Mouse (Mus musculus) stomach, embryonic 16.5 days (tissue): ENCODE results near the gene Ntf3. TPM values are rescaled to one million over a fixed set of nuclear protein-coding genes. Genes with fewer than 3 reads are reported as not detected.

ENCODE experiments used
- ATAC-seq: fragments of 200-750 bp; cut with Nextera tagmentation; 2 replicates; pipeline ENCODE4 v1.8.0; 2017; ENCODE audit warnings: moderate number of reproducible peaks, moderate TSS enrichment; ENCODE audit not compliant: insufficient read depth, low FRiP score
- H3K27ac ChIP-seq: fragments of 300-500 bp; sonication (generic); 2 replicates; pipeline ENCODE4 v1.5.1; 2014; ENCODE audit warnings: low read length
- H3K27me3 ChIP-seq: fragments of 300-500 bp; sonication (generic); 2 replicates; pipeline ENCODE4 v1.6.1; 2014; ENCODE audit warnings: low read length, control low read depth, mixed read lengths; ENCODE audit not compliant: control insufficient read depth, insufficient read depth
- H3K36me3 ChIP-seq: fragments of 300-500 bp; sonication (generic); 2 replicates; pipeline ENCODE4 v1.6.1; 2014; ENCODE audit warnings: low read length; ENCODE audit not compliant: control insufficient read depth, insufficient read depth
- H3K4me1 ChIP-seq: fragments of 300-500 bp; sonication (generic); 2 replicates; pipeline ENCODE4 v1.6.1; 2014; ENCODE audit warnings: low read length, control low read depth, mixed read lengths; ENCODE audit not compliant: control insufficient read depth, insufficient read depth
- H3K4me2 ChIP-seq: fragments of 300-500 bp; sonication (generic); 2 replicates; pipeline ENCODE4 v1.6.1; 2014; ENCODE audit warnings: low read depth, low read length, mixed read lengths
- H3K4me3 ChIP-seq: fragments of 300-500 bp; sonication (generic); replicated peaks from 2 replicates; pipeline ENCODE4 v1.5.1; 2014; ENCODE audit warnings: mild to moderate bottlenecking, low read length
- H3K9ac ChIP-seq: fragments of 300-500 bp; sonication (generic); 2 replicates; pipeline ENCODE4 v1.6.1; 2014; ENCODE audit warnings: low read length
- H3K9me3 ChIP-seq: fragments of 300-500 bp; sonication (generic); replicated peaks from 2 replicates; pipeline ENCODE4 v1.6.1; 2016; ENCODE audit warnings: low read length, control low read depth; ENCODE audit not compliant: control insufficient read depth
- WGBS: fragments of 180-500 bp; shearing (Covaris S2); extraction: QIAGEN DNeasy Blood & Tissue Kit; methylation state at CpG from one replicate; pipeline ENCODE4 v1.1.7; 2014; 5-methylcytosine and 5-hydroxymethylcytosine counted together
- polyA plus RNA-seq: library from polyadenylated mRNA; unstranded; fragments of >200 nt; fragmentation: Nextera tagmentation; extraction: Ambion mirVana; gene quantifications from 2 replicates; pipeline ENCODE4 v1.2.1, GENCODE M21; 2015

Ntf3 gene
- polyA plus RNA-seq, 1 experiment from 2014 or later, result 9.0 TPM

GRCm38 (mm10) chr6:126186116-126186515 is 19.4 kb upstream of the Ntf3 start:
- no peak for ATAC-seq
- WGBS, result 59% methylated on average over 1 of the region's 1 CpGs
- H3K9ac ChIP-seq, result no peak overlapping the region
- no peaks in the 10 kb centered on the region for H3K36me3 ChIP-seq
- no peaks in the 10 kb centered on the region for H3K27me3 ChIP-seq
- no peak overlapping the region for H3K4me2 ChIP-seq
- no peak overlapping the region for H3K4me3 ChIP-seq
- H3K9me3 ChIP-seq, result no peaks in the 10 kb centered on the region
- H3K4me1 ChIP-seq, result no peaks in the 10 kb centered on the region
- no peak overlapping the region for H3K27ac ChIP-seq

DNA sequence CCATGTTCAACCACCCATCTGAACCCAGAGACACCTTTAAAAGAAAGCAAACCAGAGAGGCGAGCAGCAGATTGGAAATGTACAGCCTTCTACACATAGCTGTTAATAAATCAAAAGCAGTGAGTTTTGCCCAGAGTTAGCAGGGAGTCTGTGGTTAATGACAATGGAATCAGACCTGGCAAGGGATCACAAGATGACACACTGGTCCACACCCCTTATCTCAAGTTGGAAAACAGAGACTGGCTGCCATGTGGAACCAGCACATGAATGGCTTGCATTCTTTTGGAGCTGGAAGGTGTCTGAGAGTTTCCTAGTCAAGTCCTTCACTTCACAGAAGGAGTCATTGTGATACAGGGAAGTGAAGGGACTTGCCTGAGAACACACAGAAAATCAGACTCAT is 5.4 kb upstream of the Ntf3 start:
- ATAC-seq, result no peak
- H3K9me3 ChIP-seq, result no peaks in the 10 kb centered on the region
- 71% methylated on average over 1 of the region's 1 CpGs for WGBS

DNA sequence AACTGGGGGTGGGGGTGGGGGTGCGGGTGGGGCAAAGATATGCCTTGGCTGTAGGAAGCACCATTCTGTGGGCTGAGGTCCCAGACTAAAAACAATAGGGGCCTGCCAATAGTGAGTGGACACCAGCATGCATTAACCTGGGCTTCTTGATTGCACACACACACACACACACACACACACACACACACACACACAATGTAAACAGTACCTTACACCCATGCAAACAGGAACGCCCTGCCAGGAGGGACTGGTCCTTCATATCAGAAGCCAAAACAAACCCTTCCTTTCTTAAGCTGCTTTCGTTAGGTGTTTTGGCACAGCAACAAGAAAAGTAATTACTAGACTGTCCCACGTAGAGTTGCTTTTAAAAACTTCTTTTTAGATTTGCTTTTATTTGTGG is 4.1 kb upstream of the Ntf3 start:
- 60% methylated on average over 4 of the region's 4 CpGs for WGBS
- no peak overlapping the region for H3K4me3 ChIP-seq
- no peaks in the 10 kb centered on the region for H3K9me3 ChIP-seq
- H3K27ac ChIP-seq, result no peak overlapping the region
- H3K9ac ChIP-seq, result no peak overlapping the region
- no peaks in the 10 kb centered on the region for H3K36me3 ChIP-seq
- peak; percentile 55; the same call in 1 of the 2 replicates for ATAC-seq
- H3K4me2 ChIP-seq, result no peak overlapping the region
- no peaks in the 10 kb centered on the region for H3K27me3 ChIP-seq
- 0 out of 2 replicates have a peak, but pooled peaks cover 6% of the 10 kb centered on the region for H3K4me1 ChIP-seq

More for the DNA sequence above, 5.4 kb upstream of the Ntf3 start:
- Histone ChIP-seq H3K27ac (no peak overlapping the region), H3K4me2 (no peak overlapping the region), H3K36me3 (no peaks in the 10 kb centered on the region), H3K27me3 (no peaks in the 10 kb centered on the region), H3K9ac (no peak overlapping the region), H3K4me1 (no peaks in the 10 kb centered on the region), H3K4me3 (no peak overlapping the region)

DNA sequence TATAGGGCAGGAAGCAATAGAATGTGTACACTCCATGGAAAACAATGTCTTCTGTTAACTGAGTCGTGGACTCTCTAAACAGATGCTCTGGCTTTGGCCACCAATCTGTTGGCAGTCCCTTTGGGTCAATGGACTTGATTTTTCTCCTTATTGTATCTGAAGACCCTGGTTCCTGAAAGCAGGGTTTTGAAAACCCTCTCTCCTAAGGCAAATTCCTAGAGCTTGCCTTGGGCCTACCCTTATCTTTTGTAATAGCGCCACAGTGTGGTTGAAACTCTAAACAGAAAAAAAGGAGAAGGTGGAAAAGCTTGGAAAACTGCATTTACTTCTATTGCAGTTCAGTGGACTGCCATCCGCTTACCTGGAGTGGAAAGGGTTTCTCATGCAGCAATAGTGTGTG is 1.0 kb upstream of the Ntf3 start:
- H3K4me2 ChIP-seq, result no peak overlapping the region
- peaks cover 14% of the 10 kb centered on the region; the same call in 1 of the 2 replicates for H3K4me1 ChIP-seq
- H3K4me3 ChIP-seq, result no peak overlapping the region
- H3K9ac ChIP-seq, result no peak overlapping the region
- ATAC-seq, result no peak
- H3K27ac ChIP-seq, result no peak overlapping the region
- H3K36me3 ChIP-seq, result no peaks in the 10 kb centered on the region
- WGBS, result 16% methylated on average over 3 of the region's 3 CpGs
- H3K9me3 ChIP-seq, result no peaks in the 10 kb centered on the region
- H3K27me3 ChIP-seq, result peaks cover 6% of the 10 kb centered on the region; the same call in 1 of the 2 replicates

- Histone ChIP-seq H3K9ac (no peak overlapping the region), H3K4me2 (peak overlapping the region; percentile 56), H3K9me3 (no peaks in the 10 kb centered on the region), H3K4me1 (peaks cover 17% of the 10 kb centered on the region; the same call in 1 of the 2 replicates), H3K27me3 (peaks cover 6% of the 10 kb centered on the region; the same call in 1 of the 2 replicates), H3K4me3 (peak overlapping the region; percentile 38; the same call in 1 of the 2 replicates), H3K27ac (no peak overlapping the region), H3K36me3 (no peaks in the 10 kb centered on the region)
- no peak for ATAC-seq
- WGBS, result 6% methylated on average over 6 of the region's 6 CpGs
Observed at GRCm38 (mm10) chr6:126167208-126167590, 489 bp upstream of the Ntf3 start.

DNA sequence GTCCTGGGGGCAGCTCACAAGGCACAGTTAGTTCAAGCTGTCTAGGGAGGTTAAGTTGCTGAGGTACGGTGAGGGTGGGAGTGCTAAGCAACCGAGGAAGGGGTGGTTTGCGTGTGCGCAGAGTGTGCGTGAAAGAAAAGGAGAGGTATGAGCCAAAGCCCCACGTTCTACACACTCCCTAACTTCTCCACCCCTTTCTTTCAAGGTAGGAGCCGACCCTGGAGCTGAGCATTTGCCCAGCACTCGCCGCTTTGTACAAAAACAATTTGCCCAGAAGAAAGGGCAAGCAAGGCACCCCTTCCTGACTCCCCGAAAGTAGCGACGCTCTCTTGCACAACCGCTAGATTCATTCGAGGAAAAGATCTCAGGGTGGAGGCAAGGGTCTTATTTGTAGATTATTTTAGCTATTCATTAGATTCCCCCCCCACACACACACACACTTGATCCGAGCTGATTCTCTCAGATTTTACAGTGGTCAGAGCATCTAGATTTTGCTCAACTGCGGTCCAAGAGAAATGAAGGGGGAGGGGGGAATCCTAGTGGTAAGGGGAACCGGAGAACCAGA is 1.0 kb downstream of the Ntf3 start:
- Histone ChIP-seq H3K36me3 (no peaks in the 10 kb centered on the region), H3K4me1 (peaks cover 24% of the 10 kb centered on the region), H3K4me3 (peak overlapping the region; percentile 38), H3K9ac (peak overlapping the region; percentile 49), H3K4me2 (peak overlapping the region; percentile 56), H3K9me3 (no peaks in the 10 kb centered on the region), H3K27me3 (peaks cover 6% of the 10 kb centered on the region; the same call in 1 of the 2 replicates), H3K27ac (peak overlapping the region; percentile 7; the same call in 1 of the 2 replicates)
- WGBS, result 14% methylated on average over 17 of the region's 17 CpGs
- no peak for ATAC-seq

DNA sequence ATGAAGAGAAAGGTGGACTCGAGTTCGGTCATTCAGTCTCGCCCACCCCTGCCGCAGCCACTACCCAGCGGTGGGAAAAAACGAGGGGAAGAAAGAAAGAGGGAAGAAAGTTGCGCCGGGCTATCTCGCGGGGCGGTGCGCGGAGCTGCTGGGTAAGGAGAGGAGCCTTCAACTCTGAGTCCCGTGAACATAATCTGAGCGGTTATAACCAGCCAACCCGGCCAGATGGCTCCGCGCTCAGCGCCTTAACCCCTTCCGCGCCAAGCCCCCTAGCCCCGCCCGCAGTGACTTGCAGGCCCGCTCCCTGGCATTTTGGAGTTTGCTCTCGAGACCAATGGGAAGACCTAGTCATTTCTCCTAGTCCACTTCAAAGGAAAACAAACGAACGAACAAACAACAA is 1.9 kb downstream of the Ntf3 start:
- H3K4me3 ChIP-seq, result peak overlapping the region; percentile 49
- H3K36me3 ChIP-seq, result no peaks in the 10 kb centered on the region
- WGBS, result under 1% methylated on average over 27 of the region's 27 CpGs
- no peaks in the 10 kb centered on the region for H3K9me3 ChIP-seq
- H3K4me1 ChIP-seq, result peaks cover 24% of the 10 kb centered on the region
- peak overlapping the region; percentile 64 for H3K9ac ChIP-seq
- ATAC-seq, result peak; percentile 35; the same call in 1 of the 2 replicates
- H3K4me2 ChIP-seq, result peak overlapping the region; percentile 67
- H3K27me3 ChIP-seq, result peaks cover 6% of the 10 kb centered on the region; the same call in 1 of the 2 replicates
- H3K27ac ChIP-seq, result peak overlapping the region; percentile 35; the same call in 1 of the 2 replicates

GRCm38 (mm10) chr6:126163861-126164755 is 2.6 kb downstream of the Ntf3 start:
- H3K27me3 ChIP-seq, result peaks cover 6% of the 10 kb centered on the region; the same call in 1 of the 2 replicates
- H3K9ac ChIP-seq, result peak overlapping the region; percentile 64
- peak overlapping the region; percentile 67 for H3K4me2 ChIP-seq
- WGBS, result under 1% methylated on average over 41 of the region's 41 CpGs
- H3K4me3 ChIP-seq, result peak overlapping the region; percentile 49
- peaks cover 27% of the 10 kb centered on the region for H3K4me1 ChIP-seq
- H3K9me3 ChIP-seq, result no peaks in the 10 kb centered on the region
- H3K27ac ChIP-seq, result peak overlapping the region; percentile 35; the same call in 1 of the 2 replicates
- ATAC-seq, result 0 out of 2 replicates have a peak, but pooled peaks have one; percentile 12
- H3K36me3 ChIP-seq, result no peaks in the 10 kb centered on the region

DNA sequence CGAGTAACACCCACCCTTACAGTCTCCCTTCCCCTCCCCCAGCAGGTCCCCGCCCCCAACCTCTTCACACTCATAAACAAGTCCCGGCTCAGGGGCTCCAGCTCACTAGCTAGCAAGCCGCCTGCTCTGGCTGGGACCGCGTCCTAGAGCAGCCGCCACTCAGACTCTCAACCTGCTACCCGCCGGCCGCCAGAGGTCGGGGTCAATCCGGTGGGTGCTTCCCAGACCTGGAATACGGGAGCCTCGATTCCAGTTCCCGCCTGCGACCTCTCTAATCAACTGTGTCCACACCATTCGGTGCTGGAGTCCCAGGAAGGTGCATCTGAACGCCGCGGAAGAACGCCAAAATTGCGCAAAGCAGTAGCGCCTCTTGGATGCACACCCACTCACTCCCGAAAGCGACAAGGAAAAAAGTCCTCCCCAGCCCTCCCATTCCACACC is 3.5 kb downstream of the Ntf3 start:
- Histone ChIP-seq H3K9me3 (0 out of 2 replicates have a peak, but pooled peaks cover 4% of the 10 kb centered on the region), H3K36me3 (no peaks in the 10 kb centered on the region), H3K27me3 (peaks cover 6% of the 10 kb centered on the region; the same call in 1 of the 2 replicates), H3K4me1 (peaks cover 27% of the 10 kb centered on the region), H3K9ac (peak overlapping the region; percentile 64), H3K4me2 (peak overlapping the region; percentile 67), H3K27ac (no peak overlapping the region), H3K4me3 (peak overlapping the region; percentile 49)
- ATAC-seq, result peak; percentile 41; the same call in 1 of the 2 replicates
- under 1% methylated on average over 25 of the region's 25 CpGs for WGBS
